Mouse (Mus musculus): ENCODE results near the gene Itgb7.
A peak's percentile ranks its signal among the peaks of the same experiment; 100 is the strongest.

Gene Itgb7

DNA sequence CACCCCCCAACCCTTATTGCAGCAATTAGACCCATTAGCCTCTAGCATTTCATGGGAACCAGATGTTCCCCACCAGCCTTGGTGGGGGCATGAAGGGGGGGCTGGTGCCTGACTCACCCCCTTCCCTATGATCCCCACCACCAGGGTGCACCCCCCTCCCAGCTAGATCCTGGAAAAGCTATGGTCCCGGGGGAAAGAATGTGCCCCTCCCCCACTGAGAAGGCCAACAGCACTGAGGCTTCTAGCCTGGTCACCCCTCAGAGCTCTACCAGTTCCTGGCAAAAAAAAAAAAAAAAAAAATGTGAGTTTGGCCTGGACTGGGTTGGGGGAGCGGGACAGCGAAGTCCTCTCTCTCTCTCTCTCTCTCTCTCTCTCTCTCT lies 17.1 kb upstream of the Itgb7 start:
- no peak for DNase-seq (ENCODE audit: low spot score)

DNA sequence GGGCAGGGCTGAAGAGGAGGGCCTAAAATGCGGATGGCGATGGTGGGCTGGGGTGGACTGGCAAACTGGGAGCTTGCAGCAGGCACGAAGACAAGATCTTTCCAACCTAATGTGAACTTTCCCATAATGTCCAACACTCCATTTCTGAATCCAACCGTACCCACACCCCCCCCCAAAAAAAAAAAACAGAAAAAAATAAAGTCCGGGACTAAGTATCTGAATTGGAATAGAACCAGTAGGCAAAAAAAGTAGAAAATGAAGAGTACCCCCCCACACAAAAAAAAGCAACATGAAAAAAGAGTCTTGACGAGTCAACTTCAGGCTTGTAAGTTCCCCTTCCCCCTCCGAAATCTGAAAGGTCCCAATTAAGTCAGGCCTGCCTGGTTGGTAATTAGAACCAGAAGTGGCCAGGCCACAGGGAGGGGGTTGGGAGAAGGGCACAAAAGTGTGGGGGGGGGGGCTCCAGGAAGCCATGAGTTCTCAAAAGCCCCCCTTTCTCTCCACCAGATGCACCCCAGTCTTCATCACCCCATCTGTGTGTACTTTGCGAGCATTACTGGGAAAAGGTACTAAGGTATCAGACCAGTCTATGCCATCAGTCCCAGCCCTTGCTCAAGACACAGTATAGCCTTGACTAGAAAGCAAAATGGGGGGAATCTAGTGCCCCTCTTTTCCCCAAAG lies 16.5 kb upstream of the Itgb7 start:
- no peak for DNase-seq (ENCODE audit: low spot score)

DNA sequence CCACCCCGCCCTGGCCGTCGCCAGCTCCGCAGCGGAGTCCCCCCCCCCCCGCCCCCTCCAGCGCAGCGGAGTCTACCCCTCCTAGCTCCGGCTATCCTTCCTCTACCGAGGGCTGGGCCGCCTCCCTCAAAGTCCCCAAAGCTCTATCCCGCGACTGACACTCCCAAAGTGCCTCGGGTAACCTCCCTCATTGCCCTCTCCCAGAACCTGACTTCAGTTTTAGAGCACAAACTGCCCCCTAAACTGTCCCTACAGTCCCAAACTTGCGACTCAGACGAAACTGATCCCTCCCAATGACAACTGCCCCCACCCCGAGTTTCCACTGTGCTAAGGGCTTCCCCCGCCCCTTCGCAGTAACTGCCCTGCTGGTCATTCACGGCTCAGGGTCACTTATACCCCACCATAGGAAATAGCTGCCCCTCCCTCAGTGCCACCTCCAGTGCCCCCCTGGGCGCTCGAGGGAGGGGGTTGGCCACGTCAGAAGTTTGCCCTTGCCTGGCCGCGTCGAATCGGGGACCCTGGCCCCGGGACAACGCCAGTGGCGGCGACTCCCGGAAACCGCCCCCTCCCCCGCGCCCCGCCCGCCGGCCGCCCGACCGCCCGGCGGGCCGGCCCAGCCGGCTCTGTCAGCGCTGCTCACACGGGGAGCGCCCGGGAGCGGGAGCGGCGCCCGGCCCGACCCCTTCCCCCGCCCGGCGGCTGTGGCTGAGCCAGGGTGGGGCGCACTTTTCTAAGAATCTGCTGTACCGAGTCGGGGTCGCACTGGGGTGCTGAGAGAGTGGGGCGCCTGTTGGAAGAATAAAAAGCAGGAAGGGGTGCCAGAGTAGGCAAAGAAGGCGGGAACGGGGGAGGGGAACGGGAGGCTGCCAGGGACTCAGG lies 15.7 kb upstream of the Itgb7 start:
- peak; percentile 75 for DNase-seq (ENCODE audit: low spot score)

DNA sequence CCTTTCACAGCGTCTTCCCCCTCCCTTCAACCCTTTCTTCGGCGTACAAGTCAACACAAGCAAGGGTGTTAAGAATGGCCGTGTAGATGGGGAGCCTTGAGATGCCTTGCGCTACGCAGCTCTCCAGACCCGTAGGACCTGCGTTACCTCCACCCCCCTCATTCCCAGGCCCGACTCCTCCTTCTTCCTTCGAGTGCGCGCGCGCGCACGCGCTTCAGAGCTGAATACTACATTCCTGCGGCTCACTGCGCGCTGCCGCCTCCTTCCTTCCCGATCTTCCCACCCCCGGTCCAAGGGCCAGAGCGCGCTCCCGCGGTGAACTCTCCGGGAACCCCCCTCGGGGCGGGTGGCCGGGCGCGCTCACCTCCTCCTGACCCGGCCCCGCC lies 15.1 kb upstream of the Itgb7 start:
- peak; percentile 91 for DNase-seq (ENCODE audit: low spot score)

DNA sequence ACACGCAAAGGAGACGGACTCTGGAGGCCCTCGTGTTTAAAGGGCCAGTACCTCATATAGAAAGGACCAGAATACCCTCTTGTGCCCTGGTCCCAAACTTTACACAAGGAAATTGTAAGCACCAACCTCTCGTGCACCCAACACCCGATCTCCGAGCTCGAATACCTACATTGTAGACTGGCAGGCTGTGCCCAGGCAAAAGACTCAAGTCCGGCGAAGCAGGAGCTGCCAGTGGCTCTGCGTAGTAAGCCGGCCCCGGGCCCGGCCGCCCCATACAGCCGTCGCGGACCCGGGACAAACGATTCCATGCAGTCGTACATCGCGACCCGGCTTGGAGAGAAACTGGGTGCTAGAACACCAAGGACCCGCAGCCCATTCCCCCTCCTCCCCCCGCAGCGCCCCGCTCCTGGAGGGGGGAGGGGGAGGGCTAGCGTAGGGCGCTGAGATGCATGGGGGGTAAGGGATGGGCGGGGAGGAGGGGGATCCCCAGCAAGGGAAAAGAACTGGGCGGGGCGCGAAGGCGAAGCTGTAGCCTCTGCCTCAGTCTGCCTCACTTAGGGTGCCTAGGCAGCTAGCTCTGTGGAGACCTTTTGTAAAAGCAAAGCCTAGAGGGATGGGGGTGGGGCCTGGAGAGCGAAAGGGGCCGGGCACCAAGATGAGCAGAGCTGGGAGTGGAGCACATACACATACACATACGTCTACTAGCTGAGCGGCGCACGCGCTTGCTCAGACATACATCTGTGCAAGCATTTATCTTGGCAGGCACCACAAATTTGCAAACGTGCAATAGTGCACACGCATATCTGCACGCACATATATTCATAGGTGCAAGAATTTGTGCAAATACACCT lies 14.4 kb upstream of the Itgb7 start:
- DNase-seq (ENCODE audit: low spot score) = peak; percentile 48

DNA sequence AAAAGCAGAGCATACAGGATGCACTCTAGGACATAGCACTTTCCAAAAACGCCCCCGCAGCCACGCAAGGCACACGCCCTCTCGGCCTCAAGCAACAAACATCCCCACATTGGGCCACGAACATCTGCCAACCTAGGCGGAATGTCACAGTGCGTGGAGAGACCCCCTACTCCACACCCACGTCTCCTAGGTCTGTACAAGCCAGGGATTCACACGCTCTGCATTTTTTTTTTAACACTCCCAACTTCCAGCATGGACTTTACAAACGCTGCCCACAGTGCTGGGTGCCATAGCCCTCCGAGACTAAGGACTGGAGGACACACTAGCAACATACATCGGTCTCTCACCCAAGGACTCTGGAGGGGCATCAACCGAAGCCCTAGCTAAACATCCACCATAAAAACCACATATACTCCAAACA lies 13.7 kb upstream of the Itgb7 start:
- DNase-seq (ENCODE audit: low spot score) = no peak

DNA sequence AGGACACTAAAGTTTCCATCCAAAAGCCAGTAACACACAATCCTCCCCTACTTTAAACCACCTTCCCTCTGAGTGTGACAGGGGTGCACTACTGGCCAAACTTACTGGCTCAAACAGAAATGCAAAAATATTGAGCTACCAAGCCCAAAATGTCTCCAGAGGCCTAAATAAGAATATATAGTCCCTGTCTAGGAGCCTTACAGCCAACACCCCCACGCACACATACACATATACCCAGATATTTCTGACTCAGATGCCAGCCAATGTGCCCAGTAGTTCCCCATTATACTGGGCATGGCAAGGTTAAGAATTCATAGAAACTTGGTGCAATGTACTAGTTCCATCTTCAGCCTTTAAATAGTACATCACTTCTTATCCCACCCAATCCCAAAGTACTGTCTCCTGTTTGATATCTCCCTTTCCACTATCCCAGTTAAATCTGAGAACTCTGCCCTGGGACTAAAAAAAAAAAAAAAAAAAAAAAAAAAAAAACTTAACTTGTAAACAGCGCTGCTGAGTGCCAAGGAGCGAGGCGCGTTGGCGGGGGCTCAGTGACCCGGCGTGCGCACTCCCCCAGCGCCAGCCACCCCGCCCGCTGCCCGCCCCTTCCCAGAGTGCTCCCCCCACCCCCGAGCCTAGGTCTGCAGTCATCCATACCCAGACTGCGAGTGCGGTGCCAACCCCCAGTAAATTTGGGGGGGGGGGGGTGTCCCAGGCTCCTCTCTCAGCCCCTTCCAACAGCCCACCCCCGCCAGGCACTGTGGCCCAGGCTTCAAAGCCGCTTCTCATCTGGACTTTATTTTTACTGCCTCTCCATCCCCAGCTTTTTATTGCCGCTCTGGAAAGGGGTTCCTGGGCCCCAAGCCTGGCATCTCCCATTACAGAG lies 12.8 kb upstream of the Itgb7 start:
- DNase-seq (ENCODE audit: low spot score) = no peak

DNA sequence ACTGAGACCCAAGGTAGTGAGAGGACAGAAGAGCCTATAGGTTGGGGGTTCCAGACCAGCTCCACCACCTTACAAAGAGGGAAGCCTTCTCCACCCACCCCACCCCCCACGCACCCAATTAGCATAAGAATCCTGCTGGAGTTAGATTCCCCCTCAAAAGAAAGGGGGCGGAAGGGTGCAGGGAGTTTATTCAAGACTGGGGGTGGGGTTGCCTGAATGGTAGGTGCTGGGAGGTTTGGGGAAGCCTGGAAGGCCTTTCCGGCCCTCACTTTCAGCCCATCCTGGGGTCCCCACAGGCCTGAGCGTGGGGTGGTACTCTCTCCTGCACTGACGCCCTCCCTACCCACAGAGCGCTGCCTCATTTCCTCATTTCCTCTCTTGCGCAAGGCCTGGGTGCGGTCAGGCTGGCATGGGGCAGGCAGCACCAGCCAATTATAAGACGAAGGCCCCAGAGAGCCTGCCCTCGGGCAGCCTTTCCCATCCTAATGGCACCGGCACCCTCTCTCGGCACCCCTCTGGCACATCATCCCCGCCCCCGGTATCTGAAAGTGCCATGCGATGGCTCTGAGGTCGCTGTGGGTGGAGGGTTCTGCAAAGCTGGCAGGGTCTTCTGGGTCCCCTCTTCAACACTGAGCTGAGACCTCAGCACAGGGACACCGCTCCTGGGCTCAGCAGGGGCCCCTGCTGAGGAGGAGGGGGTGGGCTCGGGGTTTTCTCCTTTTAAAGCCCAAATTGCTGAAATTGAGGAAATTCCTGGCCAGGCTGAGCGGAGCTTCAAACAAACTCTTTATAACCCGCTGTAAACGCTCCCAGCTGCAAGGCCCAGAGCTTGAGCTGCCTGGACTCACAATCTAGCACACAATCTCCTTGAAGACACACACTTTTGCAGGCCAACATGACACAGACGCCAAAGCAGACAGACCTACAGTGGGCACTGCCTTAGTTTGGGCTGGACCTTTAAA lies 11.8 kb upstream of the Itgb7 start:
- peak; percentile 75 for DNase-seq (ENCODE audit: low spot score)

DNA sequence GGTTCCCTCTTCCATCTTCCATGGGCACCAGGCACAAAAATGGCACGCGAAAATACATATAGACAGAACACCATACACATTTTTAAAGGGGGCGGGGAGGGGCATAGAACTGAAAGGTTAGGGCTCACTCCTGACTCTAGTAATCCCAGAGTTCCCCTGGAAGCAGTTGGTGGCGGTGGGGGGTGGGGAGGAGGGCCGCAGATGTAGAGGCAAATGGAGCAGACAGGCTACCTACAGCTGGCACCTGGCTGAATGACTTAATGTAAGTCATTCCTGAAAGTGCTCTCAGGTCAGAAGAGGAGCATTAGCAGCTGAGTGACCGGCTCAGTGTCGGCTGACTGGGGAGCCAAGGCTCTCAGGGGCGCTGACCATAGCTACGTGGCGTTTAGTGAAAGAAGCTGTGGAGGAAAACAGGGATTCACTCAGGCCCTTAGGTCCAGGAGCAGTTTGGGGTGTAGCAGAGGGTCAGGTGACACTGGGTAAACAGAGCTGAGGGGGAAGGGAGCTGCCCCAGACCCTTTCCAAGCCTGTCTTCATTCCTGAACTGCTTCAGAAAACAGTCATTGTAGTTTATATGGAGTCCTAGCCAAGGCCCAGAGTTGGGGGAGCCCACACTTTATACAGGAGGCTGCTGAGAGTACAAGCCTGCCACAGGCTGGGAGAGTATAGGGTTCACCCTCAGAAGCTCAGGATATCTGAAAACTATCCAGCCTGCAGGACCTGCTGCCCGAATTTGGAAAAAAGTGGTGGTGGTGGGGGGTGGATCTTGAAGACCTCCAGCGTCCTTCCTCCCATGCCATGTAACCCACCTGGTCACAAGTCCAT lies 10.9 kb upstream of the Itgb7 start:
- no peak for DNase-seq (ENCODE audit: low spot score)

DNA sequence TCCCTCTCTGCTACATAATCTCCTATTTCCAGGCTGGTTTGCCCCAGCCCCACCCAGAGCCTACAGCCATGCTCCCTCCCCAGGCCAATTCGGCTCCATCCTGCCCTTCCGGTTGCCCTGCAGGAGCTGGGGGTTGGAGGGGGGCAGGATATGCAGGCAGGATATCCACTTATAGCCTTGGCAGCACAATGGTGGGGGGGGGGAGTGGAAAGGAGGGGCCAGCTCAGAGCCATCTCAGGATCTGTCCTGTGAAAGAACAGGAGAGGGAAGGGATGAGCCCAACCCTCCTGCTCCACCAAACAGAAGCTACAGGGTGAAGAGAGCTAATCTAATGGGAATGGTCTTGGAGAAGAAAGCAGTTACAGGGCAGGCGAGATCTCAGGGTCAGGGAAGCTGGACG lies 8.9 kb upstream of the Itgb7 start:
- no peak for DNase-seq (ENCODE audit: low spot score)

DNA sequence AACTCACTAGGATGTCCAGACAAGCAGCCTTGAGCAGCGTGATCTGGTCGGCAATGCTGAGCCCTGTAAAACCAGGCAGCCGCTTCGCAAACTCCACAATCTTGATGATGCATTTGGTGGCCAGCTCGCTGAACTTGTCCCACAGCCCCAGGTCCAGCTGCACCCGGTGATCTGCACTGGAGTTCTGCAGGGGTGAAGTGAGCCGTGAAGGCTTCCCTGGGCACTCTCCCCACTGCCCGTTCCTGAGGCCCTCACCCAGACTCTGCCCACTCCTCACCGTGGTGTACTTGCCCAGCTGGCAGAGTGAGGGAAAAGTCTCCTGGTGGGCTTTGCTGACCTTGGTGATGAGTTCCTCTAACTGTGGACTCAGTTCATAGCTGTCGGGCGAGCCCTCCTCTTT lies 8.1 kb upstream of the Itgb7 start:
- DNase-seq (ENCODE audit: low spot score) = no peak

DNA sequence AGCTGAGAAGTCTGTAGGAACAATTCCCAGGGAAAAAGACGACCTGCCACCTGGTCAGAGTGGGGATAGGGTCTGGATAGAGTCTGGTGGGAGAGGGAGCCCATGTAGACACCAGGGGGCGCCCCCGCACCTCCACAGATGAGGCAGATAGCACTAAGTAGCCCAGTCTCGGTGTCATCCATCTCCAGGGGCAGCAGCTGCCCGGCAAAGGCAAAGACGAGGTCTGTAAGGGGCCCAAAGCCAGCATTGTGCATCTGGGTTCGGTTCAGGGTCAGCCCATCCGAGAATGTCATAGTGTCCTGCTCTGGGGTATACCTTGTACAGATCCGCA lies 7.5 kb upstream of the Itgb7 start:
- peak; percentile 76 for DNase-seq (ENCODE audit: low spot score)

DNA sequence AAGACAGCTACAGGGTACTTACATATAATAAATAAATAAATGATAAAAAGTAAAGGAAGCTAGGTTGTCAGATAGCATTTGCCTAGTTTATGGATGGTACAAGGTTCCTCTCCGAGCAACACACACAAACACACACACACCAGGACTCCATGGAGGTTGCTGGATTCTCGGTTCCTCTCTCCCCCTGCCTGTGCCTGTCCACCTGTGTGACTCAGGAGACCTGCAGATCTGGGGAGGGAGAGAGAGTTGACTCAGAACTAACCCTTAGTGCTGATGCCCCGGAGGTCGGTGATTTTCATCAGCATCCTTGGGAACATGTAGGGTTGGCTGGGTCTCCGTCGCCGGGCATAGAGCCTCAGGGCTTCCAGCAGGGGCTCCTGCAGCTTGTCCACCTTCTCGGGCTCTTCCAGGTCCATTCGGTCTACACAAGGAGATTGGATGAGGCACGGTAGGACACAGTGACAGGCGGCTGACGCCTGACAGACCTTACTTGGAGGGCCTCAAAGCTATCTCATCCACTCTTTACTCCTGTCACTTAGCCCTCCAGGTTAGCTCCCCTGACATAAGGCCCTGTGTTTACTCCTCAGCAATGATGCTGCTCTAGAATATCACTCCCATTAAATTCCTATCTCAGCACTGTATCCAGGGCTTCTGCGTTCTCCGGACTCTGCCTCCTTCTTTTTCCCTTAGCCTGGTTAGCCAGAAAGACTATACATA lies 7.0 kb upstream of the Itgb7 start:
- DNase-seq (ENCODE audit: low spot score) = no peak

DNA sequence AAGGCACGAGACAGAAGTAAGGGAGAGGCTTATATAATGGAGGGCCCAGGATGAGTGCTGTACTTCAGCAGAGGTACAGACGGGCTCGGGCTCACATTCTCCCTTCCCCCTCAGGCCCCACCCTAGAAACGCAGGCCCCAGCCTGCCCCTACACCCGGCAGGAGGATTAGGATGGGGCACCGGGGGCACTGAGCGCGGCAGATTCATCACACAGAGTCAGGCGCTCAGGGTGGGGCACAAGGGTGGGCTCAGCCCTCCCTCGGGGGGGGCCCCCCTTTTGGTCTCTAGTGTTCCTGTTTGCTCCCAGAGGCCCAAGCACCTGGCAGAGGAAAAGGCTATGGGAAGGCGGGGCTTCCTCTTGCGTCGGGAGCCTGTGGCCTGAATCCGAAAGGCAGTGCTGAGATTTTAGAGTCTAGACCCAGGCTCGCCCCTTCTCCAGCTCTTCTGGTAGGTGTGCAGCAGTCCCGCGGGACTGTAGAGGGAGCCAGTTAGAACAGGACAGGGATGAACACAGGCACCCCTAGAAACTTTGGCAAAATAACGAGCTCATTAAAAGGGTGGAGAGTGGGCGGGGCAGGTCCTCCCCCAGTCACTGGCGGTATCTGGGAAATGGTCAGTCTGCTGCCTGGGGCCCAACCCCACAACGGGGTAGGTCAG lies 3.8 kb upstream of the Itgb7 start:
- peak; percentile 55 for DNase-seq (ENCODE audit: low spot score)

DNA sequence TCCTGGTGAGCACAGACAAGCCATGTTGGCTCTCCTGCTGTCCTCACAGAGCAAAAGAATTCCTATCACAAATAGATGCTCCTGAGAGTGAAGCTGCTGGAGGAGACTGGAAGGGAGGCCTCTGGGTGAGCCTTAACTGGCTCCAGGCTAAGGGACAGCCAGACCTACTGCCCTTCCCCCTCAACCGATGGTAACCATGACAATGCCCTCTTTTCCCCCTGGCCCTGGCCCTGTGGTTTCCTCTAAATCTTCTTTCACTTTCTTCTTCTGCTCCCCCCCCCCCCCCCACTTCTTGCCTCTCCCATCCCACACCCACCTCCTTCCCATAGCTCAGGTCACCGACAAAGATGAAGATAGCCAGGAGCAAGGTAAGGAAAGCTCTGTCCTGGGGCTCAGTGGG lies 2.2 kb upstream of the Itgb7 start:
- no peak for DNase-seq (ENCODE audit: low spot score)

DNA sequence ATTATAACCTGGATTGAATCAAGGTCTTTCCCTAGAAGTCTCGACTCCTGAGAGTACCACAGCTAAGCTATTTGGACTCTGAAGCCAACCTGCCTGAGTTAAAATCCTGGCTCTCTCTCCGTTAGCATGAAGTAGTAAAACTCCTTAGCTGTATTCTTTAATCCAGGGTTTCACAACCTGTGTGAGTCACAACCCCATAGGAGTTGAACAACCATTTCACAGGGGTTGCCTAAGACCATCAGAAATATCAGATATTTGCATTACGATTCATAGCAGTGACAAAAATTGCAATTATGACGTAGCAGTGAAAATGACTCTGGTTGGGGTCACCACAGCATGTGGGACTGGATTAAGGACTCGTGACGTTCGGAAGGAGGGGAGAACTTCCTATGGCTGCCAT lies 1.0 kb upstream of the Itgb7 start:
- DNase-seq (ENCODE audit: low spot score) = no peak

DNA sequence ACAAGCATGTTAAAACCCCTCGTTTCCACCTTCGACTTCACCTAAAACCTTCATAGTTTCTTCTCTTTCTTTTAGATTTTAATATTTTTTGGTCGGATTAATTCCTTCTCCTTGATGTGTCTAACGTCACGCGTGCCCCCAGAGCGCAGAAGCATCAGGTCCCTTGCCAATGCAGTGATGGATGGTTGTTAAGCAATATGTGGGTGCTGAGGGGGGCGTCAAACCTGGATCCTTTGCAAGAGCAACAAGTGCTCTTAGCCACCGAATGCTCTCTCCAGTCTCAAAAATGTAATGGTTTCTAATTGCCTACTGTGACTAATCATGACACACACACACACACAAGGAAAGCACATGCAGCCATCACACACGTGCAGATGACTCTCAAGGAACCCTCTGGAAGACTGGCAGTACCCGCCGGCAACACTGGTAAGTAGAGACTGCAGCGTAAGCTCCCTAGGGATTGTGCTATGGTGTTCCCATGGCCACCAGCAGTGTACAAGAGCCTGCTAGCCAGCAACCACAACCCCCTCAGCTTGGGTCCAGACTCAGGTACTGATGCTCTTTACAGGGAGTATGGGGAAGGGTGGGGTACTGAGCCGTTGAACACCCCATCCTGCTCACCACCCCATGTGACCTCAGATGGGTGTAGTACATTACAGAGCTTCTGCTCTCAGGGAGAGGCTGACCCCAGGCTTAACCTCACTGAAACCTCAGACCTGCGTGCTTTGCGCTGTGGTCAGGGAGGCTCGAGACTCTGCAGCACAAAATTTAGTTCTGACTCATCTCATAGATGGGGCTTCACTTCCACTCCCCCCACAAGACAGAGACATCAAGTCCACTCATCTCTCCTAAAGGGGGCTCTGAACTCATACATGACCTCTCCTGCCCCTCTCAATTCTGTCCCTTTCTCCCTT lies 1.1 kb downstream of the Itgb7 start:
- no peak for DNase-seq (ENCODE audit: low spot score)
